Mouse (Mus musculus): ENCODE data around the gene Prdm9. TPM values are rescaled to one million over a fixed set of nuclear protein-coding genes. Genes with fewer than 3 reads are reported as not detected.
"Not testable (repeated sequence)": the region's sequence is repeated elsewhere in the genome, so short reads cannot be mapped to it uniquely, and the experiment has no call there.

The Prdm9 gene
- polyA plus RNA-seq, 1 experiment from 2014 or later: 0.74 TPM

- Histone ChIP-seq H3K4me3 (ENCODE audit: low read depth, low read length) (peak overlapping the region; percentile 26; the same call in 1 of the 2 replicates), H3K27ac (ENCODE audit: low read length) (no peak overlapping the region), H3K4me1 (ENCODE audit: control insufficient read depth, low read depth, low read length) (no peaks in the 10 kb centered on the region), H3K9ac (ENCODE audit: low read depth, low read length) (no peak overlapping the region), H3K27me3 (ENCODE audit: control insufficient read depth, insufficient read depth, low read depth, low read length) (peaks cover 8% of the 10 kb centered on the region), H3K9me3 (replicated peaks; ENCODE audit: control insufficient read depth, low read length) (no peaks in the 10 kb centered on the region), H3K4me2 (ENCODE audit: low read depth, low read length) (peak overlapping the region; percentile 42), H3K36me3 (ENCODE audit: control insufficient read depth, insufficient read depth) (no peaks in the 10 kb centered on the region)
- WGBS (ENCODE audit: insufficient replicate concordance): under 1% methylated on average over 32 of the region's 32 CpGs
- ATAC-seq (ENCODE audit: low read depth): no peak; the same call in 1 of the 2 replicates
These were observed 13.1 kb upstream of the Prdm9 start for GRCm38 (mm10) chr17:15577291-15577694.

- Histone ChIP-seq H3K9ac (ENCODE audit: low read depth, low read length) (no peak overlapping the region), H3K4me1 (ENCODE audit: control insufficient read depth, low read depth, low read length) (no peaks in the 10 kb centered on the region), H3K27ac (ENCODE audit: low read length) (no peak overlapping the region), H3K9me3 (replicated peaks; ENCODE audit: control insufficient read depth, low read length) (no peaks in the 10 kb centered on the region), H3K36me3 (ENCODE audit: control insufficient read depth, insufficient read depth) (no peaks in the 10 kb centered on the region), H3K4me3 (ENCODE audit: low read depth, low read length) (no peak overlapping the region), H3K27me3 (ENCODE audit: control insufficient read depth, insufficient read depth, low read depth, low read length) (peaks cover 8% of the 10 kb centered on the region), H3K4me2 (ENCODE audit: low read depth, low read length) (no peak overlapping the region)
- WGBS (ENCODE audit: insufficient replicate concordance): 44% methylated on average over 1 of the region's 1 CpGs
- ATAC-seq (ENCODE audit: low read depth): no peak
These were observed 10.9 kb upstream of the Prdm9 start for GRCm38 (mm10) chr17:15575056-15575455.

GRCm38 (mm10) chr17:15566908-15567307, 2.8 kb upstream of the Prdm9 start:
- Histone ChIP-seq H3K36me3 (ENCODE audit: control insufficient read depth, insufficient read depth) (no peaks in the 10 kb centered on the region), H3K4me3 (ENCODE audit: low read depth, low read length) (no peak overlapping the region), H3K4me2 (ENCODE audit: low read depth, low read length) (no peak overlapping the region), H3K27ac (ENCODE audit: low read length) (no peak overlapping the region), H3K27me3 (ENCODE audit: control insufficient read depth, insufficient read depth, low read depth, low read length) (no peaks in the 10 kb centered on the region), H3K4me1 (ENCODE audit: control insufficient read depth, low read depth, low read length) (peaks cover 9% of the 10 kb centered on the region), H3K9me3 (replicated peaks; ENCODE audit: control insufficient read depth, low read length) (no peaks in the 10 kb centered on the region), H3K9ac (ENCODE audit: low read depth, low read length) (no peak overlapping the region)
- WGBS (ENCODE audit: insufficient replicate concordance): 53% methylated on average over 5 of the region's 5 CpGs
- ATAC-seq (ENCODE audit: low read depth): no peak

- ATAC-seq (ENCODE audit: low read depth): no peak
- no peak overlapping the region for H3K27ac ChIP-seq (ENCODE audit: low read length)
- H3K4me2 ChIP-seq (ENCODE audit: low read depth, low read length): peak overlapping the region; percentile 82
- H3K4me1 ChIP-seq (ENCODE audit: control insufficient read depth, low read depth, low read length): peaks cover 9% of the 10 kb centered on the region
- 37% methylated on average over 12 of the region's 12 CpGs for WGBS (ENCODE audit: insufficient replicate concordance)
- no peaks in the 10 kb centered on the region for H3K9me3 ChIP-seq (replicated peaks; ENCODE audit: control insufficient read depth, low read length)
- H3K27me3 ChIP-seq (ENCODE audit: control insufficient read depth, insufficient read depth, low read depth, low read length): no peaks in the 10 kb centered on the region
- no peak overlapping the region for H3K9ac ChIP-seq (ENCODE audit: low read depth, low read length)
- no peaks in the 10 kb centered on the region for H3K36me3 ChIP-seq (ENCODE audit: control insufficient read depth, insufficient read depth)
- H3K4me3 ChIP-seq (ENCODE audit: low read depth, low read length): peak overlapping the region; percentile 79
These were observed 760 bp upstream of the Prdm9 start for GRCm38 (mm10) chr17:15564928-15565300.

GRCm38 (mm10) chr17:15559946-15560345, 4.2 kb downstream of the Prdm9 start:
- Histone ChIP-seq H3K4me3 (ENCODE audit: low read depth, low read length) (no peak overlapping the region), H3K27ac (ENCODE audit: low read length) (no peak overlapping the region), H3K4me2 (ENCODE audit: low read depth, low read length) (no peak overlapping the region), H3K9ac (ENCODE audit: low read depth, low read length) (no peak overlapping the region), H3K36me3 (ENCODE audit: control insufficient read depth, insufficient read depth) (no peaks in the 10 kb centered on the region), H3K27me3 (ENCODE audit: control insufficient read depth, insufficient read depth, low read depth, low read length) (no peaks in the 10 kb centered on the region), H3K9me3 (replicated peaks; ENCODE audit: control insufficient read depth, low read length) (no peaks in the 10 kb centered on the region), H3K4me1 (ENCODE audit: control insufficient read depth, low read depth, low read length) (peaks cover 8% of the 10 kb centered on the region)
- no peak for ATAC-seq (ENCODE audit: low read depth)
- 67% methylated on average over 2 of the region's 2 CpGs for WGBS (ENCODE audit: insufficient replicate concordance)

GRCm38 (mm10) chr17:15549713-15550112, 14.4 kb downstream of the Prdm9 start:
- 54% methylated on average over 1 of the region's 1 CpGs for WGBS (ENCODE audit: insufficient replicate concordance)

GRCm38 (mm10) chr17:15546440-15546839, 17.7 kb downstream of the Prdm9 start:
- Histone ChIP-seq H3K4me1 (ENCODE audit: control insufficient read depth, low read depth, low read length) (no peaks in the 10 kb centered on the region), H3K27ac (ENCODE audit: low read length) (no peak overlapping the region), H3K9me3 (replicated peaks; ENCODE audit: control insufficient read depth, low read length) (no peaks in the 10 kb centered on the region), H3K27me3 (ENCODE audit: control insufficient read depth, insufficient read depth, low read depth, low read length) (no peaks in the 10 kb centered on the region; the same call in 1 of the 2 replicates), H3K9ac (ENCODE audit: low read depth, low read length) (no peak overlapping the region), H3K4me3 (ENCODE audit: low read depth, low read length) (no peak overlapping the region), H3K36me3 (ENCODE audit: control insufficient read depth, insufficient read depth) (no peaks in the 10 kb centered on the region), H3K4me2 (ENCODE audit: low read depth, low read length) (no peak overlapping the region)
- no peak for ATAC-seq (ENCODE audit: low read depth)
- WGBS (ENCODE audit: insufficient replicate concordance): 50% methylated on average over 4 of the region's 4 CpGs

More at GRCm38 (mm10) chr17:15549713-15550112, 14.4 kb downstream of the Prdm9 start:
- Histone ChIP-seq H3K27ac (ENCODE audit: low read length) (no peak overlapping the region), H3K4me1 (ENCODE audit: control insufficient read depth, low read depth, low read length) (no peaks in the 10 kb centered on the region), H3K9ac (ENCODE audit: low read depth, low read length) (no peak overlapping the region), H3K36me3 (ENCODE audit: control insufficient read depth, insufficient read depth) (no peaks in the 10 kb centered on the region), H3K4me3 (ENCODE audit: low read depth, low read length) (no peak overlapping the region), H3K27me3 (ENCODE audit: control insufficient read depth, insufficient read depth, low read depth, low read length) (no peaks in the 10 kb centered on the region; the same call in 1 of the 2 replicates), H3K9me3 (replicated peaks; ENCODE audit: control insufficient read depth, low read length) (no peaks in the 10 kb centered on the region), H3K4me2 (ENCODE audit: low read depth, low read length) (no peak overlapping the region)
- no peak for ATAC-seq (ENCODE audit: low read depth)

- ATAC-seq (ENCODE audit: low read depth); H3K4me3 ChIP-seq (ENCODE audit: low read depth, low read length): not testable (repeated sequence)
- WGBS (ENCODE audit: insufficient replicate concordance): 59% methylated on average over 3 of the region's 4 CpGs
These were observed 20.3 kb downstream of the Prdm9 start for GRCm38 (mm10) chr17:15543868-15544267.

GRCm38 (mm10) chr17:15540309-15540708, 23.8 kb downstream of the Prdm9 start:
- Histone ChIP-seq H3K4me2 (ENCODE audit: low read depth, low read length) (no peak overlapping the region), H3K27me3 (ENCODE audit: control insufficient read depth, insufficient read depth, low read depth, low read length) (peaks cover 21% of the 10 kb centered on the region), H3K36me3 (ENCODE audit: control insufficient read depth, insufficient read depth) (no peaks in the 10 kb centered on the region), H3K9me3 (replicated peaks; ENCODE audit: control insufficient read depth, low read length) (no peaks in the 10 kb centered on the region), H3K4me3 (ENCODE audit: low read depth, low read length) (no peak overlapping the region), H3K27ac (ENCODE audit: low read length) (no peak overlapping the region), H3K9ac (ENCODE audit: low read depth, low read length) (no peak overlapping the region), H3K4me1 (ENCODE audit: control insufficient read depth, low read depth, low read length) (no peaks in the 10 kb centered on the region)
- ATAC-seq (ENCODE audit: low read depth): no peak
- 47% methylated on average over 4 of the region's 4 CpGs for WGBS (ENCODE audit: insufficient replicate concordance)

More at GRCm38 (mm10) chr17:15543868-15544267, 20.3 kb downstream of the Prdm9 start:
- not testable (repeated sequence) for H3K4me1 ChIP-seq (ENCODE audit: control insufficient read depth, low read depth, low read length); H3K9ac ChIP-seq (ENCODE audit: low read depth, low read length); H3K27ac ChIP-seq (ENCODE audit: low read length); H3K36me3 ChIP-seq (ENCODE audit: control insufficient read depth, insufficient read depth); H3K9me3 ChIP-seq (replicated peaks; ENCODE audit: control insufficient read depth, low read length); H3K27me3 ChIP-seq (ENCODE audit: control insufficient read depth, insufficient read depth, low read depth, low read length); H3K4me2 ChIP-seq (ENCODE audit: low read depth, low read length)
